Comparison of ENCODE assay signal across 9 mouse cellular contexts in genomic region chr1:167231612-167232283, GRCm38 (mm10). TPM values are rescaled to one million over a fixed set of nuclear protein-coding genes. Genes with fewer than 3 reads are reported as not detected.
DNase-seq lines count a peak whose midpoint lies in the region; ATAC-seq and TF ChIP-seq lines count a peak whose summit lies in the region.
"Had no signal": no experiment of that assay in that cellular context is flagged by ENCODE, and none has a peak within 500 bp of the region (broad histone marks: within the 10 kb centered on the region; RNA-seq: fewer than 3 reads in every experiment).

No protein-coding gene starts in this region.

- H3K9ac ChIP-seq in intestine, postnatal 0 days (ENCODE audit: low read depth, low read length) = no peak overlapping the region
- H3K9ac ChIP-seq: neural tube, embryonic 13.5 days had no signal

- peaks cover 10% of the 10 kb centered on the region for H3K79me3 ChIP-seq in C2C12 (ENCODE audit: low read depth)

- peak; percentile 47 for DNase-seq in kidney, postnatal 10 days
- no peak for DNase-seq in kidney, adult 9 months
- DNase-seq in R1 (ENCODE audit: low read depth, low spot score) = peak; percentile 71
- no peak for DNase-seq in spleen, postnatal 14 days (ENCODE audit: low spot score in 2 of 2)
- no peak for DNase-seq in midbrain, embryonic 10.5 days (ENCODE audit: low spot score)

- no peaks in the 10 kb centered on the region for H3K9me3 ChIP-seq in intestine, postnatal 0 days (ENCODE audit: control insufficient read depth)
- H3K9me3 ChIP-seq in midbrain, embryonic 10.5 days (replicated peaks) = no peaks in the 10 kb centered on the region
- H3K9me3 ChIP-seq: neural tube, embryonic 13.5 days had no signal

- H3K27me3 ChIP-seq in C2C12 (ENCODE audit: control insufficient read depth, insufficient read depth, insufficient read length) = no peaks in the 10 kb centered on the region
- H3K27me3 ChIP-seq in intestine, postnatal 0 days (replicated peaks; ENCODE audit: control insufficient read depth, insufficient read depth, low read length) = no peaks in the 10 kb centered on the region
- H3K27me3 ChIP-seq in midbrain, embryonic 10.5 days (ENCODE audit: low read depth, poor library complexity, severe bottlenecking) = no peaks in the 10 kb centered on the region
- H3K27me3 ChIP-seq: neural tube, embryonic 13.5 days had no signal

- no peak for TF ChIP-seq CTCF in C2C12 (IDR thresholded peaks at IDR 0.05; ENCODE audit: control insufficient read depth, insufficient read depth, insufficient read length)
- peak; percentile 45 for TF ChIP-seq CTCF in intestine, postnatal 0 days (IDR thresholded peaks at IDR 0.05; ENCODE audit: low read depth)

- no peak overlapping the region for H3K4me2 ChIP-seq in intestine, postnatal 0 days (replicated peaks; ENCODE audit: low read depth)
- H3K4me2 ChIP-seq: neural tube, embryonic 13.5 days had no signal

- H3K4me1 ChIP-seq in intestine, postnatal 0 days (replicated peaks; ENCODE audit: control insufficient read depth, insufficient read depth, low read length) = no peaks in the 10 kb centered on the region
- 0 out of 2 replicates have a peak, but pooled peaks cover under 1% of the 10 kb centered on the region for H3K4me1 ChIP-seq in midbrain, embryonic 10.5 days
- H3K4me1 ChIP-seq: neural tube, embryonic 13.5 days had no signal

- peaks cover 56% of the 10 kb centered on the region for H3K36me3 ChIP-seq in C2C12 (ENCODE audit: control insufficient read depth, insufficient read depth)
- peaks cover 9% of the 10 kb centered on the region; the same call in 1 of the 2 replicates for H3K36me3 ChIP-seq in intestine, postnatal 0 days (ENCODE audit: control insufficient read depth, insufficient read depth)
- H3K36me3 ChIP-seq in midbrain, embryonic 10.5 days = peaks cover 96% of the 10 kb centered on the region

- H3ac ChIP-seq in C2C12 (ENCODE audit: control insufficient read depth, insufficient read length, low read depth) = peak overlapping the region; percentile 10

- no peak for ATAC-seq in intestine, postnatal 0 days
- no peak for ATAC-seq in monocyte, adult 5-6 weeks (replicated peaks; ENCODE audit: insufficient number of reproducible peaks, low FRiP score, low TSS enrichment, poor library complexity, severe bottlenecking)

- H3K4me3 ChIP-seq in C2C12 (ENCODE audit: insufficient read depth, poor library complexity, severe bottlenecking) = no peak overlapping the region
- no peak overlapping the region for H3K4me3 ChIP-seq in intestine, postnatal 0 days (ENCODE audit: low read depth, low read length)
- H3K4me3 ChIP-seq in midbrain, embryonic 10.5 days = no peak overlapping the region
- H3K4me3 ChIP-seq: neural tube, embryonic 13.5 days had no signal

- H3K27ac ChIP-seq in intestine, postnatal 0 days (ENCODE audit: low read depth, low read length) = no peak overlapping the region
- no peak overlapping the region for H3K27ac ChIP-seq in midbrain, embryonic 10.5 days (replicated peaks)
- H3K27ac ChIP-seq: neural tube, embryonic 13.5 days had no signal

- WGBS in intestine, postnatal 0 days = 77% methylated on average over 17 of the region's 17 CpGs
- WGBS in midbrain, embryonic 10.5 days = 84% methylated on average over 17 of the region's 17 CpGs

- H3K79me2 ChIP-seq in C2C12 (ENCODE audit: control insufficient read depth, insufficient read depth) = peaks cover 40% of the 10 kb centered on the region

TF ChIP-seq in C2C12, 6 proteins besides CTCF, POLR2A, EP300 and RAD21:
- TF ChIP-seq USF1 (IDR thresholded peaks at IDR 0.05; ENCODE audit: low read depth) (no peak), CEBPB (IDR thresholded peaks at IDR 0.05; ENCODE audit: low read depth) (no peak), MYOG (IDR thresholded peaks at IDR 0.05; ENCODE audit: control insufficient read depth, extremely low read depth, insufficient read length) (no peak), MYOD1 (IDR thresholded peaks at IDR 0.05; ENCODE audit: control insufficient read depth, insufficient read length, low read depth) (no peak), FOSL1 (IDR thresholded peaks at IDR 0.05; ENCODE audit: insufficient read depth, low read length, poor library complexity, severe bottlenecking) (no peak), MAX (IDR thresholded peaks at IDR 0.05) (no peak)

RNA-seq across cellular contexts. Expression of gene Uck2, which starts 53.4 kb away (rescaled TPM):
- polyA plus RNA-seq in C2C12 (2012; fragmentation: generic; extraction: Trizol) = 104 TPM
- polyA plus RNA-seq in intestine, postnatal 0 days (2015; fragmentation: Nextera tagmentation; extraction: Ambion mirVana) = 10.1 and 10.8 TPM in 2 replicates
- polyA plus RNA-seq in midbrain, embryonic 10.5 days (2016; fragmentation: Nextera tagmentation; extraction: Ambion mirVana) = 101 and 109 TPM in 2 replicates
- total RNA-seq in monocyte, adult 5-6 weeks (2017) = 12.9 to 32.1 TPM (median 23.7 TPM) in 3 replicates

Comparison
In these comparisons a context has a peak if more than half of its experiments do, and no peak if none do; other contexts are left out.
1. DNase-seq: peak in kidney, postnatal 10 days (single experiment) and R1 (single experiment); none in kidney, adult 9 months (single experiment), spleen, postnatal 14 days (0 of 2) and midbrain, embryonic 10.5 days (single experiment).